Mouse (Mus musculus) heart, embryonic 15.5 days (tissue): ENCODE results near the gene Usp15. TPM values are rescaled to one million over a fixed set of nuclear protein-coding genes. Genes with fewer than 3 reads are reported as not detected.

Experiments
- ATAC-seq: fragments of 200-750 bp; cut with Nextera tagmentation; replicated peaks from 2 replicates; pipeline ENCODE4 v1.8.0; 2017; ENCODE audit warnings: low read depth, moderate TSS enrichment; ENCODE audit not compliant: insufficient number of reproducible peaks, insufficient read depth, low FRiP score
- H3K27ac ChIP-seq: fragments of 300-500 bp; sonication (generic); 2 replicates; pipeline ENCODE4 v1.5.1; 2015; ENCODE audit warnings: mild to moderate bottlenecking, inconsistent platforms
- H3K27me3 ChIP-seq: fragments of 300-500 bp; sonication (generic); 2 replicates; pipeline ENCODE4 v1.6.1; 2015; ENCODE audit warnings: inconsistent platforms
- H3K36me3 ChIP-seq: fragments of 300-500 bp; sonication (generic); 2 replicates; pipeline ENCODE4 v1.6.1; 2015; ENCODE audit warnings: mild to moderate bottlenecking, inconsistent platforms
- H3K4me1 ChIP-seq: fragments of 300-500 bp; sonication (generic); replicated peaks from 2 replicates; pipeline ENCODE4 v1.6.1; 2015; ENCODE audit warnings: inconsistent platforms
- H3K4me2 ChIP-seq: fragments of 300-500 bp; sonication (generic); 2 replicates; pipeline ENCODE4 v1.6.1; 2015; ENCODE audit warnings: inconsistent platforms, mild to moderate bottlenecking, moderate library complexity
- H3K4me3 ChIP-seq: fragments of 300-500 bp; sonication (generic); 2 replicates; pipeline ENCODE4 v1.5.1; 2015; ENCODE audit warnings: mild to moderate bottlenecking, inconsistent platforms
- H3K9ac ChIP-seq: fragments of 300-500 bp; sonication (generic); 2 replicates; pipeline ENCODE4 v1.6.1; 2015; ENCODE audit warnings: mild to moderate bottlenecking, inconsistent platforms
- H3K9me3 ChIP-seq: fragments of 300-500 bp; sonication (generic); replicated peaks from 2 replicates; pipeline ENCODE4 v1.6.1; 2016; ENCODE audit warnings: inconsistent platforms
- WGBS: fragments of 180-500 bp; shearing (Covaris S2); methylation state at CpG from one replicate; pipeline ENCODE4 v1.1.7; 2015; ENCODE audit warnings: mixed read lengths; 5-methylcytosine and 5-hydroxymethylcytosine counted together
- microRNA-seq: library from miRNA; unstranded; fragments of <30 nt; microRNA quantifications from one replicate; pipeline ENCODE4, GENCODE M21; 2016
- polyA plus RNA-seq: library from polyadenylated mRNA; unstranded; fragments of >200 nt; fragmentation: Nextera tagmentation; extraction: Ambion mirVana; gene quantifications from 2 replicates; pipeline ENCODE4 v1.2.1, GENCODE M21; 2015

Gene Usp15
- polyA plus RNA-seq, 1 experiment from 2014 or later: 53.5 TPM

- 39% methylated on average over 2 of the region's 2 CpGs for WGBS
- H3K27ac ChIP-seq: 0 out of 2 replicates have a peak overlapping the region, but pooled peaks have one; percentile 9
Observed at GRCm38 (mm10) chr10:123071997-123072396, 124.8 kb downstream of the Usp15 start.

GRCm38 (mm10) chr10:123063021-123063420 lies 133.8 kb downstream of the Usp15 start:
- no peak overlapping the region for H3K9ac ChIP-seq
- H3K36me3 ChIP-seq: 0 out of 2 replicates have a peak, but pooled peaks cover 7% of the 10 kb centered on the region
- no peak for ATAC-seq
- no peaks in the 10 kb centered on the region for H3K27me3 ChIP-seq
- H3K9me3 ChIP-seq: no peaks in the 10 kb centered on the region
- WGBS: 68% methylated on average over 2 of the region's 2 CpGs
- no peak overlapping the region for H3K4me3 ChIP-seq
- H3K4me2 ChIP-seq: no peak overlapping the region
- H3K27ac ChIP-seq: peak overlapping the region; percentile 56
- H3K4me1 ChIP-seq: peaks cover 29% of the 10 kb centered on the region

More at GRCm38 (mm10) chr10:123071997-123072396, 124.8 kb downstream of the Usp15 start:
- Histone ChIP-seq H3K4me2 (no peak overlapping the region), H3K9ac (no peak overlapping the region), H3K36me3 (peaks cover 12% of the 10 kb centered on the region; the same call in 1 of the 2 replicates), H3K9me3 (no peaks in the 10 kb centered on the region), H3K4me1 (peaks cover 28% of the 10 kb centered on the region), H3K4me3 (no peak overlapping the region), H3K27me3 (no peaks in the 10 kb centered on the region)
- ATAC-seq: no peak

- H3K27ac ChIP-seq: peak overlapping the region; percentile 82
- H3K4me3 ChIP-seq: no peak overlapping the region
- H3K27me3 ChIP-seq: no peaks in the 10 kb centered on the region
- H3K4me2 ChIP-seq: peak overlapping the region; percentile 41
- 60% methylated on average over 6 of the region's 6 CpGs for WGBS
- no peak overlapping the region for H3K9ac ChIP-seq
- 0 out of 2 replicates have a peak, but pooled peaks cover 9% of the 10 kb centered on the region for H3K36me3 ChIP-seq
- ATAC-seq: peak; percentile 83
- H3K9me3 ChIP-seq: no peaks in the 10 kb centered on the region
- H3K4me1 ChIP-seq: peaks cover 32% of the 10 kb centered on the region
Observed at GRCm38 (mm10) chr10:123060831-123061230, 136.0 kb downstream of the Usp15 start.

- 81% methylated on average over 1 of the region's 1 CpGs for WGBS
- Histone ChIP-seq H3K9me3 (no peaks in the 10 kb centered on the region), H3K9ac (no peak overlapping the region), H3K27ac (no peak overlapping the region), H3K36me3 (0 out of 2 replicates have a peak, but pooled peaks cover 9% of the 10 kb centered on the region), H3K4me2 (no peak overlapping the region), H3K4me3 (no peak overlapping the region), H3K27me3 (no peaks in the 10 kb centered on the region), H3K4me1 (peaks cover 40% of the 10 kb centered on the region)
- no peak for ATAC-seq
Observed at GRCm38 (mm10) chr10:123057082-123057481, 139.7 kb downstream of the Usp15 start.

- H3K27me3 ChIP-seq: no peaks in the 10 kb centered on the region
- no peak overlapping the region for H3K9ac ChIP-seq
- no peak overlapping the region for H3K4me2 ChIP-seq
- peaks cover 40% of the 10 kb centered on the region for H3K4me1 ChIP-seq
- no peak for ATAC-seq
- H3K27ac ChIP-seq: no peak overlapping the region
- H3K36me3 ChIP-seq: 0 out of 2 replicates have a peak, but pooled peaks cover 9% of the 10 kb centered on the region
- no peaks in the 10 kb centered on the region for H3K9me3 ChIP-seq
- H3K4me3 ChIP-seq: no peak overlapping the region
- 81% methylated on average over 10 of the region's 10 CpGs for WGBS
Observed at GRCm38 (mm10) chr10:123056463-123056862, 140.3 kb downstream of the Usp15 start.

- no peak overlapping the region for H3K4me3 ChIP-seq
- H3K27me3 ChIP-seq: no peaks in the 10 kb centered on the region
- H3K27ac ChIP-seq: peak overlapping the region; percentile 5
- peaks cover 33% of the 10 kb centered on the region for H3K4me1 ChIP-seq
- H3K9me3 ChIP-seq: no peaks in the 10 kb centered on the region
- no peak overlapping the region for H3K9ac ChIP-seq
- no peak for ATAC-seq
- H3K36me3 ChIP-seq: peaks cover 11% of the 10 kb centered on the region; the same call in 1 of the 2 replicates
- WGBS: 53% methylated on average over 9 of the region's 9 CpGs
- H3K4me2 ChIP-seq: no peak overlapping the region
Observed at GRCm38 (mm10) chr10:123055205-123056000, 141.4 kb downstream of the Usp15 start.

Small RNA genes lying within 50 kb of the gene (microRNA-seq; reads per million reads assigned to microRNA genes)
- 2.7 reads per million, percentile 9 among the genes with 10 or more reads in this experiment for gene Gm27920

Other genes with a start within 250 kb of the Usp15 start
- 16.5 and 22.6 TPM in 2 replicates for gene Mon2, start 120.5 kb downstream of the Usp15 start, polyA plus RNA-seq
- gene Fam19a2, start 67.0 kb upstream of the Usp15 start, polyA plus RNA-seq: 0.55 and 0.96 TPM in 2 replicates